Mouse (Mus musculus): ENCODE measurements around the gene Nup214. TPM values are rescaled to one million over a fixed set of nuclear protein-coding genes. Genes with fewer than 3 reads are reported as not detected.

Nup214 gene
- polyA plus RNA-seq, 1 experiment = 75.8 TPM

DNA sequence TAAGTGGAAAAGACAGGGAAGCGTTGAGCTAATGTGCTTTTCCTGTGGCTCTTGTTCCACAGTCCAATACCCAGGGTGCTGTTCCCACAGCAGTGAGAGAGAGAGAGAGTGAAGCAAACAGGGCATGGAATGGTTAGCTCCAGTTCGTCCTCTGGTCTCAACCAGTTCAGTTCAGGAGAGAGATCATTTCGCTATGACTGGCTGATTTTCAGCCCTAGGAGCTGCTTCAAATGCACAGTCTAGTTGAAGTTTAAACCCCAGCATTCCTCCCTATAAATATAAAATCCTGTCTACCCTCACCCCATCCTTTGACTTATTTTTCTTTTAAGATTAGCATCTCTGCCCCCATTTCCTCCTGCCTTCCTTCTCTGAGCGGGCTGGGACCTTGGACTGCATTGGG lies 1.6 kb upstream of the Nup214 start:
- H3K4me1 ChIP-seq (replicated peaks; ENCODE audit: control insufficient read depth, insufficient read depth, low read length) = peaks cover 2% of the 10 kb centered on the region
- 77% methylated on average over 4 of the region's 4 CpGs for WGBS
- H3K36me3 ChIP-seq (ENCODE audit: control insufficient read depth, insufficient read depth, low read length) = peaks cover 11% of the 10 kb centered on the region
- DNase-seq = no peak
- H3K27me3 ChIP-seq (ENCODE audit: control insufficient read depth, insufficient read depth, low read length) = no peaks in the 10 kb centered on the region
- H3K4me3 ChIP-seq (ENCODE audit: control insufficient read depth, insufficient read depth, low read length) = no peak overlapping the region
- H3K27ac ChIP-seq (ENCODE audit: control insufficient read depth, insufficient read depth, low read length) = no peak overlapping the region
- TF ChIP-seq POLR2A (IDR thresholded peaks at IDR 0.05; ENCODE audit: control insufficient read depth, extremely low read depth, insufficient read depth, low read length, poor library complexity) (no peak), CTCF (IDR thresholded peaks at IDR 0.05; ENCODE audit: borderline replicate concordance, control insufficient read depth, extremely low read depth, insufficient read depth, low read length, poor library complexity) (no peak)

- Histone ChIP-seq H3K27me3 (ENCODE audit: control insufficient read depth, insufficient read depth, low read length) (no peaks in the 10 kb centered on the region), H3K27ac (ENCODE audit: control insufficient read depth, insufficient read depth, low read length) (no peak overlapping the region), H3K4me1 (replicated peaks; ENCODE audit: control insufficient read depth, insufficient read depth, low read length) (peaks cover 2% of the 10 kb centered on the region), H3K4me3 (ENCODE audit: control insufficient read depth, insufficient read depth, low read length) (peak overlapping the region; percentile 85), H3K36me3 (ENCODE audit: control insufficient read depth, insufficient read depth, low read length) (peaks cover 34% of the 10 kb centered on the region)
- no peak for DNase-seq
- TF ChIP-seq POLR2A (IDR thresholded peaks at IDR 0.05; ENCODE audit: control insufficient read depth, extremely low read depth, insufficient read depth, low read length, poor library complexity) = no peak
- no peak for TF ChIP-seq CTCF (IDR thresholded peaks at IDR 0.05; ENCODE audit: borderline replicate concordance, control insufficient read depth, extremely low read depth, insufficient read depth, low read length, poor library complexity)
- WGBS = 6% methylated on average over 13 of the region's 13 CpGs
Measured at GRCm38 (mm10) chr2:31974809-31975371, 654 bp downstream of the Nup214 start.

- H3K27me3 ChIP-seq (ENCODE audit: control insufficient read depth, insufficient read depth, low read length) = no peaks in the 10 kb centered on the region
- H3K4me1 ChIP-seq (replicated peaks; ENCODE audit: control insufficient read depth, insufficient read depth, low read length) = no peaks in the 10 kb centered on the region
- DNase-seq = no peak
- no peak overlapping the region for H3K27ac ChIP-seq (ENCODE audit: control insufficient read depth, insufficient read depth, low read length)
- no peak for TF ChIP-seq POLR2A (IDR thresholded peaks at IDR 0.05; ENCODE audit: control insufficient read depth, extremely low read depth, insufficient read depth, low read length, poor library complexity)
- TF ChIP-seq CTCF (IDR thresholded peaks at IDR 0.05; ENCODE audit: borderline replicate concordance, control insufficient read depth, extremely low read depth, insufficient read depth, low read length, poor library complexity) = no peak
- 95% methylated on average over 1 of the region's 1 CpGs for WGBS
- peaks cover 79% of the 10 kb centered on the region for H3K36me3 ChIP-seq (ENCODE audit: control insufficient read depth, insufficient read depth, low read length)
- no peak overlapping the region for H3K4me3 ChIP-seq (ENCODE audit: control insufficient read depth, insufficient read depth, low read length)
Measured at GRCm38 (mm10) chr2:31987774-31988173, 13.5 kb downstream of the Nup214 start.

GRCm38 (mm10) chr2:31990961-31991360 lies 16.7 kb downstream of the Nup214 start:
- H3K4me3 ChIP-seq (ENCODE audit: control insufficient read depth, insufficient read depth, low read length) = no peak overlapping the region
- no peak for DNase-seq
- H3K27me3 ChIP-seq (ENCODE audit: control insufficient read depth, insufficient read depth, low read length) = no peaks in the 10 kb centered on the region
- H3K27ac ChIP-seq (ENCODE audit: control insufficient read depth, insufficient read depth, low read length) = no peak overlapping the region
- H3K36me3 ChIP-seq (ENCODE audit: control insufficient read depth, insufficient read depth, low read length) = peaks cover 75% of the 10 kb centered on the region
- WGBS = 95% methylated on average over 4 of the region's 4 CpGs
- TF ChIP-seq CTCF (IDR thresholded peaks at IDR 0.05; ENCODE audit: borderline replicate concordance, control insufficient read depth, extremely low read depth, insufficient read depth, low read length, poor library complexity) (no peak), POLR2A (IDR thresholded peaks at IDR 0.05; ENCODE audit: control insufficient read depth, extremely low read depth, insufficient read depth, low read length, poor library complexity) (no peak)
- H3K4me1 ChIP-seq (replicated peaks; ENCODE audit: control insufficient read depth, insufficient read depth, low read length) = no peaks in the 10 kb centered on the region

DNA sequence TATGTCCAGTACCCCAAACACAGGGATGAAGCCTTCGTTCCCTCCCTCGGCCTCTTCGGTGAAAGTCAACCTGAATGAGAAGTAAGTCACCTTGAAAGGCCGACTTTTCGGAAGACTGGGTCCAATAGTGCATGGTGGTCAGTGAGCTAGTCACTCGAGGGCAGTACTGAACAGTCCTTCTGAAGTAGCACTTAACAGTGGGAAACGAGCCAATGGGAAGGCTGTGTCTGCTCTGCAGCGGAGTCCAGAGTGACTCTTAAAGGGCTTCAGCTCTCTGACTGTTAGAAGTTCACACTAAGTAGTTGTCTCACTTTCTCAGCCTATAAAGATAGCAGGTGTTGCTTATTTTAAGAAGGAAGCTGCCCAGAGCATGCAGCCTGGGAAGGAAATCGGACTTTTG lies 20.7 kb downstream of the Nup214 start:
- no peak overlapping the region for H3K27ac ChIP-seq (ENCODE audit: control insufficient read depth, insufficient read depth, low read length)
- H3K36me3 ChIP-seq (ENCODE audit: control insufficient read depth, insufficient read depth, low read length) = peaks cover 88% of the 10 kb centered on the region
- H3K4me1 ChIP-seq (replicated peaks; ENCODE audit: control insufficient read depth, insufficient read depth, low read length) = no peaks in the 10 kb centered on the region
- 95% methylated on average over 9 of the region's 9 CpGs for WGBS
- no peak overlapping the region for H3K4me3 ChIP-seq (ENCODE audit: control insufficient read depth, insufficient read depth, low read length)
- no peaks in the 10 kb centered on the region for H3K27me3 ChIP-seq (ENCODE audit: control insufficient read depth, insufficient read depth, low read length)
- no peak for TF ChIP-seq CTCF (IDR thresholded peaks at IDR 0.05; ENCODE audit: borderline replicate concordance, control insufficient read depth, extremely low read depth, insufficient read depth, low read length, poor library complexity)
- no peak for TF ChIP-seq POLR2A (IDR thresholded peaks at IDR 0.05; ENCODE audit: control insufficient read depth, extremely low read depth, insufficient read depth, low read length, poor library complexity)
- DNase-seq = no peak

GRCm38 (mm10) chr2:31996060-31996459 lies 21.8 kb downstream of the Nup214 start:
- H3K36me3 ChIP-seq (ENCODE audit: control insufficient read depth, insufficient read depth, low read length) = peaks cover 87% of the 10 kb centered on the region
- H3K27me3 ChIP-seq (ENCODE audit: control insufficient read depth, insufficient read depth, low read length) = no peaks in the 10 kb centered on the region
- H3K4me1 ChIP-seq (replicated peaks; ENCODE audit: control insufficient read depth, insufficient read depth, low read length) = no peaks in the 10 kb centered on the region
- TF ChIP-seq POLR2A (IDR thresholded peaks at IDR 0.05; ENCODE audit: control insufficient read depth, extremely low read depth, insufficient read depth, low read length, poor library complexity) (no peak), CTCF (IDR thresholded peaks at IDR 0.05; ENCODE audit: borderline replicate concordance, control insufficient read depth, extremely low read depth, insufficient read depth, low read length, poor library complexity) (no peak)
- no peak for DNase-seq
- no peak overlapping the region for H3K4me3 ChIP-seq (ENCODE audit: control insufficient read depth, insufficient read depth, low read length)
- WGBS = 98% methylated on average over 13 of the region's 13 CpGs
- no peak overlapping the region for H3K27ac ChIP-seq (ENCODE audit: control insufficient read depth, insufficient read depth, low read length)

- TF ChIP-seq POLR2A (IDR thresholded peaks at IDR 0.05; ENCODE audit: control insufficient read depth, extremely low read depth, insufficient read depth, low read length, poor library complexity) (no peak), CTCF (IDR thresholded peaks at IDR 0.05; ENCODE audit: borderline replicate concordance, control insufficient read depth, extremely low read depth, insufficient read depth, low read length, poor library complexity) (no peak)
- no peaks in the 10 kb centered on the region for H3K4me1 ChIP-seq (replicated peaks; ENCODE audit: control insufficient read depth, insufficient read depth, low read length)
- no peak for DNase-seq
- no peak overlapping the region for H3K4me3 ChIP-seq (ENCODE audit: control insufficient read depth, insufficient read depth, low read length)
- no peak overlapping the region for H3K27ac ChIP-seq (ENCODE audit: control insufficient read depth, insufficient read depth, low read length)
- H3K36me3 ChIP-seq (ENCODE audit: control insufficient read depth, insufficient read depth, low read length) = peaks cover 76% of the 10 kb centered on the region
- WGBS = 98% methylated on average over 5 of the region's 5 CpGs
- no peaks in the 10 kb centered on the region for H3K27me3 ChIP-seq (ENCODE audit: control insufficient read depth, insufficient read depth, low read length)
Measured at GRCm38 (mm10) chr2:31997539-31997938, 23.3 kb downstream of the Nup214 start.

Measured in thymus, adult 2 months (tissue).